Mouse (Mus musculus): ENCODE results near the gene Xylt1. TPM values are rescaled to one million over a fixed set of nuclear protein-coding genes. Genes with fewer than 3 reads are reported as not detected.

Xylt1 gene
- polyA plus RNA-seq, 1 experiment = 5.7 TPM

DNA sequence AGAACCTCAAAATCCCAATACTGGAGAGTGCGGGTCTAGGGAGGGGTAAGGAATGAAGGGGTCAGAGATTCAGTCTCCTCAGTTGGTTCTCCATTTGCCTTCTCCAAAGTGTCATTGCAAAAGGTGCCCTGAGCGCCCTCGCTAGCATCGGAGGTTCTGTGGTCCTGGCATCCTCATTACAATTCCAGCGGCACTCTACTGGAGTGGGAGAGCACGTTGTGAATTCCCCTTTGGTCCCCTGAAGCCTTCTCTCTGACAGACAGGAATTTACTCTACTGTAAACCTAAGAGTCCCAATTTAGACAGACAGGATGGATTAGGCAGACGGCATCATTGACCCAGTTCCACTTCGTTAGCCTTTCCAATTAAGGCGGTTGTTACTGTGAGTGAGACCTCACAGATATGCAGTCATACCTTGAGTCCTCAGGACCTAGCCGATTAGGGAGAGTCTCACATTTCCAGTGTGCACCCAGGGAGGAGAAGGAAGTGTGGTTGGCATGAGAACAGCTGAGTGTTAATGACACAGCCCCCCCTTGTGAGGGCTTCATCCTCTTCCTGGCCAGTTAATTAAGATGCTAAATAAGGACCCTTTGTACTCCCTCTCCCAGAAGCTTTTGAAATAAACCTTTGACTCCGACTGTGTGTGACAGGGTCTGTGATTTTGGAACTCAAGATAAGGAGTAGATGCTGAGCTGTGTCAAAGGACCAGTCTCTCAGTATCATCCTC is 91.4 kb downstream of the Xylt1 start:
- no peaks in the 10 kb centered on the region for H3K36me3 ChIP-seq (ENCODE audit: control insufficient read depth, insufficient read depth, low read length)
- TF ChIP-seq POLR2A (IDR thresholded peaks at IDR 0.05; ENCODE audit: control insufficient read depth, extremely low read depth, insufficient read depth, low read length, poor library complexity) (no peak), CTCF (IDR thresholded peaks at IDR 0.05; ENCODE audit: borderline replicate concordance, control insufficient read depth, extremely low read depth, insufficient read depth, low read length, poor library complexity) (no peak)
- H3K4me1 ChIP-seq (replicated peaks; ENCODE audit: control insufficient read depth, insufficient read depth, low read length) = 0 out of 2 replicates have a peak, but pooled peaks cover 2% of the 10 kb centered on the region
- 86% methylated on average over 11 of the region's 11 CpGs for WGBS
- no peak overlapping the region for H3K27ac ChIP-seq (ENCODE audit: control insufficient read depth, insufficient read depth, low read length)
- DNase-seq = no peak
- H3K4me3 ChIP-seq (ENCODE audit: control insufficient read depth, insufficient read depth, low read length) = no peak overlapping the region
- no peaks in the 10 kb centered on the region for H3K27me3 ChIP-seq (ENCODE audit: control insufficient read depth, insufficient read depth, low read length)

DNA sequence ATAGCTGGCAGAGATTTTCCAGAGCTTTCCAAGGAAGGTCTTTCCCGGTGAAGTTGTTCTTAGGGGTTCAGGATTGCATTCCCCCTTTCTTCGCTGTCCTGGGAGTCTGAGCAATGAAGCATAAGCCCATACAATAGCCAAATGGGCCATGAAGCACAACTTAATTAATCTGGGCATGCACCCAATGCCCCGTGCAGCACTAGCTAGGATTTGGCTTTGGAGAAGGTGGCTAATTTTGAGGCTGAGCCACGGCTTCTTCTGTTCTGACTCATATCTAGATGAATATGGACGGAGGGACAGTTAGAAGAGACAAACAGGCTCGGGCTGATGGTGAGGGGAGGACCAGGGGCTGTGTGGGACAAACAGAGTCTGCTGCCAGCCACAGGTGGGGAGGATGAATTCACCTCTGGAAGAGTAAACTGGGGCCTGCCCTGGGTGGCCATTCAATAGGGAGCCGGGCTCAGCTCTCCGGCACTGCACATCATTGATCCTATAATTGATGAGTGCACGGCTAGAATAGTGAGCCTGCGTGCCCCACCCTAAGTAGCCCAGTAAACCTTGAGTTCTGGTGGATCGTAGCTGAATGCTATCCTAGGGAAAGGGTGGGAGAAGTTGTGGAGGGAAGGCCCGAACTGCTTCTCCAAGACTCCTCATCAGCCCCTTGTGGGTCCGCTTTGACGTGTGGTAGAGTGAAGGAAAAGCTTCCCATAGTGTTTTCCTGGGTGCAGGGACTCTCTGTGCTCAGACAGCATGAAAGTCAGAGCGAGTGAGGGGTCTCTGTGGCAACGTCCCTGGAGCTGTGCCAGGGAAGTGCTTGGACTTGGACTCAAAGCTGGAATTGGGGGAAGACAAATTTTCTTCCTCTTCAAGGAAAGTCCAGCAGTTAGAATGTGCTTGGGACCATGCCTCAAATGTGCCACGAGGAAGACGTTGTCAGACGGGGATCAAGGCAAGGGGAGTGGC is 92.3 kb downstream of the Xylt1 start:
- Histone ChIP-seq H3K36me3 (ENCODE audit: control insufficient read depth, insufficient read depth, low read length) (no peaks in the 10 kb centered on the region), H3K27ac (ENCODE audit: control insufficient read depth, insufficient read depth, low read length) (no peak overlapping the region), H3K27me3 (ENCODE audit: control insufficient read depth, insufficient read depth, low read length) (no peaks in the 10 kb centered on the region), H3K4me3 (ENCODE audit: control insufficient read depth, insufficient read depth, low read length) (no peak overlapping the region), H3K4me1 (replicated peaks; ENCODE audit: control insufficient read depth, insufficient read depth, low read length) (no peaks in the 10 kb centered on the region)
- DNase-seq = no peak
- WGBS = 92% methylated on average over 19 of the region's 19 CpGs
- TF ChIP-seq CTCF (IDR thresholded peaks at IDR 0.05; ENCODE audit: borderline replicate concordance, control insufficient read depth, extremely low read depth, insufficient read depth, low read length, poor library complexity) (no peak), POLR2A (IDR thresholded peaks at IDR 0.05; ENCODE audit: control insufficient read depth, extremely low read depth, insufficient read depth, low read length, poor library complexity) (no peak)

DNA sequence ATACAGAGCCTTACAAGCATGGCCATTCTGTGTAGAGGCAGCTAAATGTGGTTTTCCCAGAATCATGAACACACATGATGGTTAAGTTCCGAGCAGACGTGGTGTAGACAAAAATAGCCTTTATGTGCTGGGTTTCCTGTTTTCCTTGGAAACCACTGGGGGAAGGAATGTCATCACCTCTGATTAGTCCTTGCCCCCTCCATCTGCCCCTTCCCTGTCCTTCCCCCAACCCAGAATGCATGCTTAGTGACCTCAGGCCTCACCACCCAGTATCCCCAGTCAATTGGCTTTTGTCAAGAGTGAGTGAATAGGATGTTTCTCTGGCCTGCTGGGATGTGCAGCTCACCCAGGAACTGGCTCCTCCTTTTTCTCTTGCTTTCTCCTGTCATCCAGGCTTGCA is 93.5 kb downstream of the Xylt1 start:
- Histone ChIP-seq H3K4me1 (replicated peaks; ENCODE audit: control insufficient read depth, insufficient read depth, low read length) (no peaks in the 10 kb centered on the region), H3K4me3 (ENCODE audit: control insufficient read depth, insufficient read depth, low read length) (no peak overlapping the region), H3K27ac (ENCODE audit: control insufficient read depth, insufficient read depth, low read length) (no peak overlapping the region), H3K36me3 (ENCODE audit: control insufficient read depth, insufficient read depth, low read length) (no peaks in the 10 kb centered on the region), H3K27me3 (ENCODE audit: control insufficient read depth, insufficient read depth, low read length) (no peaks in the 10 kb centered on the region)
- 81% methylated on average over 2 of the region's 2 CpGs for WGBS
- no peak for TF ChIP-seq CTCF (IDR thresholded peaks at IDR 0.05; ENCODE audit: borderline replicate concordance, control insufficient read depth, extremely low read depth, insufficient read depth, low read length, poor library complexity)
- DNase-seq = no peak

DNA sequence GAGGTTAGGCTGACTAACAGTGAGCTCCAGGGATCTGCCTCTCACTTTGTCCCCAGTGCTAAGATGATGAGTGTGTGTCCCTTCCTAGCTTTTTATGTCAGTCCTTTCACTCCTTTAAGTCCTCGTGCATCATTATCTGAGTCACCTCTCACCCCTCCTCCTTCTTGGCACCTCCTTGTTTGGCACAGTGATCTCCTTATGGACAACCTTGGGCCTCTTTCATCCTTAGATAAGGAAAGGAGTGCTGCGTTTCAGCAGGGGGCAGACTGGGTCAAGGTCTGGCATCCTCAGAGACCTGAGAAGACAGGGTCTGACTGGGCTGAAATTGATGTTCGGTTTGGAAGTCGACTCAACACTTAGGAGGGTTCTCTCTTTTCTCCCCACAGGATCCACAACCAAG is 94.3 kb downstream of the Xylt1 start:
- no peaks in the 10 kb centered on the region for H3K4me1 ChIP-seq (replicated peaks; ENCODE audit: control insufficient read depth, insufficient read depth, low read length)
- DNase-seq = no peak
- H3K36me3 ChIP-seq (ENCODE audit: control insufficient read depth, insufficient read depth, low read length) = no peaks in the 10 kb centered on the region
- no peak overlapping the region for H3K4me3 ChIP-seq (ENCODE audit: control insufficient read depth, insufficient read depth, low read length)
- 94% methylated on average over 4 of the region's 4 CpGs for WGBS
- H3K27ac ChIP-seq (ENCODE audit: control insufficient read depth, insufficient read depth, low read length) = no peak overlapping the region
- H3K27me3 ChIP-seq (ENCODE audit: control insufficient read depth, insufficient read depth, low read length) = no peaks in the 10 kb centered on the region
- TF ChIP-seq POLR2A (IDR thresholded peaks at IDR 0.05; ENCODE audit: control insufficient read depth, extremely low read depth, insufficient read depth, low read length, poor library complexity) = no peak
- TF ChIP-seq CTCF (IDR thresholded peaks at IDR 0.05; ENCODE audit: borderline replicate concordance, control insufficient read depth, extremely low read depth, insufficient read depth, low read length, poor library complexity) = no peak

DNA sequence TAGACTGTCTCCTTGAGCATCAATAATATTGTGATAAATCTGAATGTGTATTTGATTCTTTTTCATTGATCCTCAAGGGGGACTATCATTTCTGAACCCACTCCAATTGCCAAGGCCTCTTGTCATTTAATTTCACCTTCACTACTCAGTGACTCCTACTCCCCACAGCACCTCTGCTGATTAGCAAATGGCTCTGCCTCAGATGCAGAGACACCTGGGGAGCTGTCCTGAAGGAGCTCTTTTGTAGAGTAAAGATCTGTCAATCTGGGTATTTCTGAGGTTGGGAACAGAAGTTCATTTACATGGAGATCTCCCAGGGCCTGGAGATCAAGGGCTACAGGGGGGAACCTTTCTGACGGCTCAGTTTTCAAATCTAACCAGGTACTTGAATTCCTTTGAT is 98.2 kb downstream of the Xylt1 start:
- no peaks in the 10 kb centered on the region for H3K27me3 ChIP-seq (ENCODE audit: control insufficient read depth, insufficient read depth, low read length)
- no peak overlapping the region for H3K27ac ChIP-seq (ENCODE audit: control insufficient read depth, insufficient read depth, low read length)
- no peak overlapping the region for H3K4me3 ChIP-seq (ENCODE audit: control insufficient read depth, insufficient read depth, low read length)
- WGBS = 47% methylated on average over 1 of the region's 1 CpGs
- no peak for TF ChIP-seq CTCF (IDR thresholded peaks at IDR 0.05; ENCODE audit: borderline replicate concordance, control insufficient read depth, extremely low read depth, insufficient read depth, low read length, poor library complexity)
- no peak for TF ChIP-seq POLR2A (IDR thresholded peaks at IDR 0.05; ENCODE audit: control insufficient read depth, extremely low read depth, insufficient read depth, low read length, poor library complexity)
- peaks cover 11% of the 10 kb centered on the region for H3K4me1 ChIP-seq (replicated peaks; ENCODE audit: control insufficient read depth, insufficient read depth, low read length)
- no peaks in the 10 kb centered on the region for H3K36me3 ChIP-seq (ENCODE audit: control insufficient read depth, insufficient read depth, low read length)
- no peak for DNase-seq

DNA sequence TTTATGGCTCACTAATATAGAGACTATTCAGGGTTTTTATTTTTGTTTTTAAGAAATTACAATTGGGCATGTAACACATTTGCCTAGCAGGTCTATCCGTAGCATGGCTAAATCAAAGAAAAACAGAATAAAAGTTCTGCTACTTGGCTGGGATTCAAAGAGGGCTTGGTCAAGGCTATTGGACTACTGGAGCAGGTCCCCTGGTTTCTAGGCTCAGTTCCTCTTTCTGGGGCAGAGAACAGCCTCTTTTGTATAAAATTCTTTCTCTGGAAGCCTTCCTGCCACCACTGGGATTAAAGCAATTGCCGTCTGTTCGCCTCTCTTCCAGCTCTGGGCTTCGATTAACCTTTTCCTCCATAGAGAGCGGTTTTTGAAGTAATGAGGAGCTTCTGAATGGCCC is 100.1 kb downstream of the Xylt1 start:
- TF ChIP-seq CTCF (IDR thresholded peaks at IDR 0.05; ENCODE audit: borderline replicate concordance, control insufficient read depth, extremely low read depth, insufficient read depth, low read length, poor library complexity) (no peak), POLR2A (IDR thresholded peaks at IDR 0.05; ENCODE audit: control insufficient read depth, extremely low read depth, insufficient read depth, low read length, poor library complexity) (no peak)
- no peaks in the 10 kb centered on the region for H3K36me3 ChIP-seq (ENCODE audit: control insufficient read depth, insufficient read depth, low read length)
- no peak overlapping the region for H3K4me3 ChIP-seq (ENCODE audit: control insufficient read depth, insufficient read depth, low read length)
- no peaks in the 10 kb centered on the region for H3K27me3 ChIP-seq (ENCODE audit: control insufficient read depth, insufficient read depth, low read length)
- no peak overlapping the region for H3K27ac ChIP-seq (ENCODE audit: control insufficient read depth, insufficient read depth, low read length)
- peaks cover 17% of the 10 kb centered on the region for H3K4me1 ChIP-seq (replicated peaks; ENCODE audit: control insufficient read depth, insufficient read depth, low read length)
- DNase-seq = no peak
- 91% methylated on average over 5 of the region's 5 CpGs for WGBS

Data from thymus, adult 2 months (tissue).